Mouse (Mus musculus) liver, embryonic 12.5 days (tissue): Measurements from ENCODE around the gene Cd8b1. TPM values are rescaled to one million over a fixed set of nuclear protein-coding genes. Genes with fewer than 3 reads are reported as not detected.

Experiments
- ATAC-seq: fragments of 200-750 bp; cut with Nextera tagmentation; 2 replicates; pipeline ENCODE4 v1.8.0; 2017; ENCODE audit warnings: moderate number of reproducible peaks, mild to moderate bottlenecking, moderate library complexity
- H3K27ac ChIP-seq: fragments of 300-500 bp; sonication (generic); 2 replicates; pipeline ENCODE4 v1.5.1; 2016; ENCODE audit warnings: mild to moderate bottlenecking
- H3K27me3 ChIP-seq: fragments of 300-500 bp; sonication (generic); replicated peaks from 2 replicates; pipeline ENCODE4 v1.6.1; 2016; ENCODE audit warnings: mild to moderate bottlenecking, moderate library complexity
- H3K36me3 ChIP-seq: fragments of 300-500 bp; sonication (generic); 2 replicates; pipeline ENCODE4 v1.6.1; 2016; ENCODE audit warnings: mild to moderate bottlenecking, moderate library complexity
- H3K4me1 ChIP-seq: fragments of 300-500 bp; sonication (generic); 2 replicates; pipeline ENCODE4 v1.6.1; 2016
- H3K4me2 ChIP-seq: fragments of 300-500 bp; sonication (generic); 2 replicates; pipeline ENCODE4 v1.6.1; 2016; ENCODE audit warnings: mild to moderate bottlenecking, moderate library complexity
- H3K4me3 ChIP-seq: fragments of 300-500 bp; sonication (generic); 2 replicates; pipeline ENCODE4 v1.5.1; 2016; ENCODE audit warnings: mild to moderate bottlenecking, moderate library complexity
- H3K9ac ChIP-seq: fragments of 300-500 bp; sonication (generic); 2 replicates; pipeline ENCODE4 v1.6.1; 2016; ENCODE audit warnings: mild to moderate bottlenecking, moderate library complexity
- H3K9me3 ChIP-seq: fragments of 300-500 bp; sonication (generic); replicated peaks from 2 replicates; pipeline ENCODE4 v1.6.1; 2016; ENCODE audit warnings: mild to moderate bottlenecking, moderate library complexity
- WGBS: fragments of 180-500 bp; shearing (Covaris S2); methylation state at CpG from one replicate; pipeline ENCODE4 v1.1.7; 2016; ENCODE audit not compliant: insufficient replicate concordance; 5-methylcytosine and 5-hydroxymethylcytosine counted together
- polyA plus RNA-seq: library from polyadenylated mRNA; unstranded; fragments of >200 nt; fragmentation: Nextera tagmentation; extraction: Ambion mirVana; gene quantifications from 2 replicates; pipeline ENCODE4 v1.2.1, GENCODE M21; 2016

Gene Cd8b1
- polyA plus RNA-seq, 1 experiment from 2014 or later = not detected

DNA sequence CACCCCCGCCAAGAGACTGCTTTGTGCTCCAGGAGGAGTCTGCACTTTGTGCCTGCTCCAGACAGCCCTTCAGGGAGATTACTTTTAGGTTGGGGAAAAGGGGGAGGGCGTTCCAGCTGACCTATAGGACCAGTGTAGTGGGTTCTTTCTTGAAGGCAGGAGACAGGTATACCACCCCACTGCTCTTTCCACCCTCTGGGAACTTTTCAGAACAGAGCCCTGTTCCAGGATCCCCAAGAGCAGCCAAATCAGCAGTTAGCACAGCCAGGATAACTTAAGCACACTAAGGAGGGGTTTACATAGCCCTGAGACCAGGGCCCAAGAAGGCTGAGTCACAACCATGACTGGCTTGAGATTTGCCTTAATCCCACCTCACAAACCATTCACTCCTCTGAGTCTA is 52.3 kb downstream of the Cd8b1 start:
- Histone ChIP-seq H3K27ac (no peak overlapping the region), H3K4me2 (no peak overlapping the region), H3K27me3 (no peaks in the 10 kb centered on the region), H3K9ac (no peak overlapping the region), H3K4me1 (no peaks in the 10 kb centered on the region), H3K9me3 (no peaks in the 10 kb centered on the region), H3K4me3 (no peak overlapping the region), H3K36me3 (no peaks in the 10 kb centered on the region)
- ATAC-seq = no peak
- 63% methylated on average over 2 of the region's 2 CpGs for WGBS

DNA sequence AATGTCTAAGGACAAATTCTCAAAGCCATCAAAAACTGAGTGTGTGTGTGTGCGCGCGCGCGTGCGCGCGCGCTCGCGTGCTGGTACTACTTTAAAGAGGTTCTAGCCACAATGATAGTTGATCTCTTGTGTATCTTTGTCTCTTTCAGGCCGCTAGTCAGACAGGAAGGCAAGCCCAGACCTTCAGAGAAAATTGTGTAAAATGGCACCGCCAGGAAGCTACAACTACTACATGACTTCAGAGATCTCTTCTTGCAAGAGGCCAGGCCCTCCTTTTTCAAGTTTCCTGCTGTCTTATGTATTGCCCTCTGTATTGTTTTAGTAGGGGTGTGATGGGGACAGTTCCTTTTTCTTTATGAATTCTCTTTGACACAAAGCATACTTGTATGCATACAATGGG is 54.1 kb downstream of the Cd8b1 start:
- no peaks in the 10 kb centered on the region for H3K9me3 ChIP-seq
- no peaks in the 10 kb centered on the region for H3K27me3 ChIP-seq
- no peak for ATAC-seq
- no peak overlapping the region for H3K27ac ChIP-seq
- H3K9ac ChIP-seq = no peak overlapping the region
- no peak overlapping the region for H3K4me2 ChIP-seq
- H3K4me1 ChIP-seq = no peaks in the 10 kb centered on the region
- WGBS = 91% methylated on average over 13 of the region's 13 CpGs
- no peak overlapping the region for H3K4me3 ChIP-seq
- no peaks in the 10 kb centered on the region for H3K36me3 ChIP-seq

DNA sequence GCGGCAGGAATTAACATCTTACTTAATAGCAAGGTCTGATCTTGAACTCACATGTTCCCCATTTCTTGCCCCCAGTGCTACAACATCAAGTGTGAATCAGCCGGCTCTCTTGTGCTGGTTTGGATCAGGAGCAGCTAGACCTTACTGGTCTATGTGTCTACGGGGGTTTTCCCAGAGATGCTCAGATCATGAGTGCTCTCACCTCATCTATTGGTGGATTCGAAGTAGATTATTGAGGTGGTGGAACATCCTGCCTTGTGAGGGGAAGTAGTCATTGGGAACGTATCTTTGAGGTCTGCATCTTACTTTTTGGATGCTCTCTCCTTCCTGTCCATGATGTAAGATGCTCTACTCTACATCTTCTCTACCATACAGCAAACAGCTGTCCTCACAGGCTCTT is 59.1 kb downstream of the Cd8b1 start:
- Histone ChIP-seq H3K4me1 (no peaks in the 10 kb centered on the region), H3K9me3 (no peaks in the 10 kb centered on the region)
- WGBS = 74% methylated on average over 5 of the region's 5 CpGs

More for the DNA sequence above, 59.1 kb downstream of the Cd8b1 start:
- no peak for ATAC-seq
- H3K4me2 ChIP-seq = no peak overlapping the region
- H3K27ac ChIP-seq = no peak overlapping the region
- no peaks in the 10 kb centered on the region for H3K27me3 ChIP-seq
- no peak overlapping the region for H3K9ac ChIP-seq
- no peak overlapping the region for H3K4me3 ChIP-seq
- no peaks in the 10 kb centered on the region for H3K36me3 ChIP-seq

Other genes with a start within 250 kb of the Cd8b1 start
- 6.4 TPM in 2 replicates for gene Thnsl2, start 178.3 kb upstream of the Cd8b1 start, polyA plus RNA-seq
- 109 and 117 TPM in 2 replicates for gene Fabp1, start 123.0 kb upstream of the Cd8b1 start, polyA plus RNA-seq
- 22.9 and 23.4 TPM in 2 replicates for gene Krcc1, start 51.1 kb upstream of the Cd8b1 start, polyA plus RNA-seq
- gene Smyd1, start 555 bp upstream of the Cd8b1 start, polyA plus RNA-seq = 0.17 and 0.23 TPM in 2 replicates
- not detected in 2 replicates for gene Cd8a, start 50.6 kb downstream of the Cd8b1 start, polyA plus RNA-seq
- gene Rmnd5a, start 117.8 kb downstream of the Cd8b1 start, polyA plus RNA-seq = 11.6 and 12.3 TPM in 2 replicates
- gene Rnf103, start 171.1 kb downstream of the Cd8b1 start, polyA plus RNA-seq = 11.0 and 11.2 TPM in 2 replicates
- 39.5 and 41.5 TPM in 2 replicates for gene Chmp3, start 221.0 kb downstream of the Cd8b1 start, polyA plus RNA-seq